Mouse (Mus musculus): ENCODE data around the gene Slc6a13. TPM values are rescaled to one million over a fixed set of nuclear protein-coding genes. Genes with fewer than 3 reads are reported as not detected.

The Slc6a13 gene
- polyA plus RNA-seq, 1 experiment from 2014 or later, result 43.3 TPM

DNA sequence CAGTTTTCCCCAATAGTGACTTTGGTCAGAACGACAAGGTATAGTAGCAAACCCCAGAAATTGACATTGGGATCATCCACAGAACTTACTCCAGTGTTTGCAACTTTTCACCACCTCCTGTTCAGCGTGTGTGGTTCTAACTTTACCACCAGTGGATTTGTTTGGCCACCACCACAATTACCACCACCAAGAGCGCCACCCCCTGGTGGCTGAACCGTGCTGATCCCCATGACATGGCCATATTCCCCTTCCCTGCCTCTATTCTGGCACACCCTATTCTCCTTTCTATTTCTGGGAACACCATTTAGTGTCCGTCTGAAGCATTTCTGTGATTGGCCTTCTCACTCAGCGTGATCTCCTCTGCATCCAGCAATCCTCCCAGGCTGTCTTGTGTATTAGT lies 19.1 kb downstream of the Slc6a13 start:
- WGBS (ENCODE audit: insufficient replicate concordance), result 48% methylated on average over 6 of the region's 6 CpGs
- Histone ChIP-seq H3K9me3 (replicated peaks; ENCODE audit: control insufficient read depth, low read length) (no peaks in the 10 kb centered on the region), H3K36me3 (ENCODE audit: control insufficient read depth, insufficient read depth) (no peaks in the 10 kb centered on the region), H3K27ac (ENCODE audit: low read length) (no peak overlapping the region), H3K27me3 (ENCODE audit: control insufficient read depth, insufficient read depth, low read depth, low read length) (no peaks in the 10 kb centered on the region), H3K4me2 (ENCODE audit: low read depth, low read length) (no peak overlapping the region), H3K4me1 (ENCODE audit: control insufficient read depth, low read depth, low read length) (no peaks in the 10 kb centered on the region), H3K4me3 (ENCODE audit: low read depth, low read length) (no peak overlapping the region), H3K9ac (ENCODE audit: low read depth, low read length) (no peak overlapping the region)
- ATAC-seq (ENCODE audit: low read depth), result no peak

- H3K4me2 ChIP-seq (ENCODE audit: low read depth, low read length), result no peak overlapping the region
- H3K9me3 ChIP-seq (replicated peaks; ENCODE audit: control insufficient read depth, low read length), result no peaks in the 10 kb centered on the region
- H3K4me3 ChIP-seq (ENCODE audit: low read depth, low read length), result no peak overlapping the region
- no peak for ATAC-seq (ENCODE audit: low read depth)
- H3K27me3 ChIP-seq (ENCODE audit: control insufficient read depth, insufficient read depth, low read depth, low read length), result no peaks in the 10 kb centered on the region
- H3K27ac ChIP-seq (ENCODE audit: low read length), result no peak overlapping the region
- no peak overlapping the region for H3K9ac ChIP-seq (ENCODE audit: low read depth, low read length)
- no peaks in the 10 kb centered on the region for H3K4me1 ChIP-seq (ENCODE audit: control insufficient read depth, low read depth, low read length)
- H3K36me3 ChIP-seq (ENCODE audit: control insufficient read depth, insufficient read depth), result no peaks in the 10 kb centered on the region
- 61% methylated on average over 9 of the region's 9 CpGs for WGBS (ENCODE audit: insufficient replicate concordance)
Measured at GRCm38 (mm10) chr6:121322381-121323110, 22.5 kb downstream of the Slc6a13 start.

DNA sequence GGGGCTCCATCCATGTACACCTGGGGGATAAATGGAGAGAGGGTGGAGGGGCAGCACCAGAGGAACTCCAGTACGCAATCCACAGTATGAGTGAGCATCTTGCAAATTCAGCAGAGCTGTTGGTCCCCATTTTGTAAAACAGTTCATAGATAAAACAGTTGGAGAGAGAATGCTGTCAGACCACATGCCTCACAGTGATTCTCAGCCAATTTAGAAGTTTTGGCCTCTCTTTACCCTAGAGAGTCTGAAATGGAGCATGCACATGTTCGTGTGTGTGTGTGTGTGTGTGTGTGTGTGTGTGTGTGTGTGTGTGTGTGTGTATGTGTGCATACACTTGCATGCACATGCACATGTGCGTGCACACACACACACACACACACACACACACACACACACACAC lies 25.3 kb downstream of the Slc6a13 start:
- no peak for ATAC-seq (ENCODE audit: low read depth)
- no peaks in the 10 kb centered on the region for H3K9me3 ChIP-seq (replicated peaks; ENCODE audit: control insufficient read depth, low read length)
- peaks cover 2% of the 10 kb centered on the region for H3K4me1 ChIP-seq (ENCODE audit: control insufficient read depth, low read depth, low read length)
- no peaks in the 10 kb centered on the region for H3K27me3 ChIP-seq (ENCODE audit: control insufficient read depth, insufficient read depth, low read depth, low read length)
- no peak overlapping the region for H3K9ac ChIP-seq (ENCODE audit: low read depth, low read length)
- H3K4me3 ChIP-seq (ENCODE audit: low read depth, low read length), result no peak overlapping the region
- H3K4me2 ChIP-seq (ENCODE audit: low read depth, low read length), result no peak overlapping the region
- WGBS (ENCODE audit: insufficient replicate concordance), result 63% methylated on average over 3 of the region's 3 CpGs
- H3K27ac ChIP-seq (ENCODE audit: low read length), result no peak overlapping the region
- H3K36me3 ChIP-seq (ENCODE audit: control insufficient read depth, insufficient read depth), result no peaks in the 10 kb centered on the region

DNA sequence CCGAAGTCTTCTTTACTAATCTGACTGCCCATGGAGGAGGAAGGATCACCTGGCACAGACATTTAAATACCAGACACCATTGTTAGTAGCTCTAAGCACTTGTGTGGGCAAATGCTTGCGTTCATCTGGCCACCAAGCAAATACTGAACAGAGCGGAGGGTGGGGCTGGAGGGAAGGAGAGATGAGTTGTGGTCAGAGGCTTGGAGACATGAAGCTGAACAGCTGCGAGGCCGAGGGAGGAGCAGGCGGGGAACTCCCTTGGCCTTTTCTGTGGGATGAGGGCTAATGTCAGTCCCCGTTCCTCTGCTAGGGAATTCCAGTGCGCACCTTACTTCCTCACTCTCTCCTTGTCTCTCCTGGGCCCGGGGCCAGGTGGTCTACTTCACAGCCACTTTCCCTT lies 25.7 kb downstream of the Slc6a13 start:
- Histone ChIP-seq H3K36me3 (ENCODE audit: control insufficient read depth, insufficient read depth) (no peaks in the 10 kb centered on the region), H3K4me2 (ENCODE audit: low read depth, low read length) (no peak overlapping the region), H3K4me3 (ENCODE audit: low read depth, low read length) (no peak overlapping the region), H3K9ac (ENCODE audit: low read depth, low read length) (no peak overlapping the region), H3K27me3 (ENCODE audit: control insufficient read depth, insufficient read depth, low read depth, low read length) (no peaks in the 10 kb centered on the region), H3K4me1 (ENCODE audit: control insufficient read depth, low read depth, low read length) (peaks cover 2% of the 10 kb centered on the region), H3K27ac (ENCODE audit: low read length) (no peak overlapping the region), H3K9me3 (replicated peaks; ENCODE audit: control insufficient read depth, low read length) (no peaks in the 10 kb centered on the region)
- ATAC-seq (ENCODE audit: low read depth), result no peak
- 40% methylated on average over 9 of the region's 9 CpGs for WGBS (ENCODE audit: insufficient replicate concordance)

DNA sequence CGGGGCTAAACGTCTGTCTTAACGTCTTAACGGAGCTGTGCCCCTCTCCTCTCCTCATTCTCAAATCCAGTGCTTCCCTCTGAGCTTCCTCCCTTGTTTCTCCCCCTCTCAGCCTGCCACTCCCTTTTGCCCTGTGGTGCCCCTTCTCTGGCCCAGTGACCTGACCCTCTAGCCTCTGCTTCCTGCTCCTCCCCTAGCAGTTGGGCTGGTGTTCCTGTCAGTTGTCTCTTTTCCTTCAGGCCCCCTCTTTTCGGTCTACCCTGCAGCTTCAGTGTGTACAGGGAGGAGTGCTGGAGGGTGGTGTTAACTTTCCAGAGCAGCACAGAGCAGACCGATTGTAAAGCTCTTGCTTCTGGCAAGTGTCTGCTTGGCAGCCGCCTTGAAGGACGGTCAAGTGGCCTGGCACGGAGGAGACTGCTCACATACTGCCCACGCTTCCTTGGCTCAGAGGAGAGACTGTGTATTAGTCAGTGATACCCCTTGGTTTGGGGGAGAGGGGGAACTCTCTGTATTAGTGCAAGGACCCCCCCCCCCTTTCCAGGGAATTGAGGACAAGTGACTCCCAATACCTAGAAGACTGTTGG lies 26.6 kb downstream of the Slc6a13 start:
- H3K27me3 ChIP-seq (ENCODE audit: control insufficient read depth, insufficient read depth, low read depth, low read length), result no peaks in the 10 kb centered on the region
- peaks cover 2% of the 10 kb centered on the region for H3K4me1 ChIP-seq (ENCODE audit: control insufficient read depth, low read depth, low read length)
- no peak for ATAC-seq (ENCODE audit: low read depth)
- 33% methylated on average over 10 of the region's 10 CpGs for WGBS (ENCODE audit: insufficient replicate concordance)
- no peak overlapping the region for H3K9ac ChIP-seq (ENCODE audit: low read depth, low read length)
- no peaks in the 10 kb centered on the region for H3K9me3 ChIP-seq (replicated peaks; ENCODE audit: control insufficient read depth, low read length)
- H3K36me3 ChIP-seq (ENCODE audit: control insufficient read depth, insufficient read depth), result no peaks in the 10 kb centered on the region
- no peak overlapping the region for H3K4me3 ChIP-seq (ENCODE audit: low read depth, low read length)
- no peak overlapping the region for H3K27ac ChIP-seq (ENCODE audit: low read length)
- no peak overlapping the region for H3K4me2 ChIP-seq (ENCODE audit: low read depth, low read length)

DNA sequence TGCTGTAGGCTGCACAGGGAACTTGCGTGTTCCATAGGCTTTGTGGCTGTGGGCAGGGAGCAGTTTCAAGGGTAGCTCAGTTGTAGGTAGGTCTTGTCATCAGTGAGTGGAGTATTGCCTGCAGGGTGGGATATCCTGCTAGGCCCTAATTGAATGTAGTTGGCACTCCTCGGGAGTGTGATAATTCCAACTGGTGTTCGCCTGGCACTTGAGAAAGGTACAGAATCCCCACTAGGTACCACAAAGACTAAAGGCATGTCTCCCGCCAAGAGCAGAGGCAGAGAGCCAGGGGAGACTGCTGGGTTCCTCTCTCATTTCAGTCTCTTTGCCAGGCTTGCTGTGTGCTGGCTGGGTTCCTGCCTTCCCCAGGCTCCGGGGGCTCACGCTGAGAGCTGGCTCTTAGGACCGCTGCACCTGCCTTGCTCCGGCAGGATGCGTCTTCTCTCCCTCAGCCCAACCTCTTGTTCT lies 28.4 kb downstream of the Slc6a13 start:
- peaks cover 2% of the 10 kb centered on the region for H3K4me1 ChIP-seq (ENCODE audit: control insufficient read depth, low read depth, low read length)
- H3K9me3 ChIP-seq (replicated peaks; ENCODE audit: control insufficient read depth, low read length), result no peaks in the 10 kb centered on the region
- ATAC-seq (ENCODE audit: low read depth), result no peak
- no peak overlapping the region for H3K9ac ChIP-seq (ENCODE audit: low read depth, low read length)
- H3K36me3 ChIP-seq (ENCODE audit: control insufficient read depth, insufficient read depth), result no peaks in the 10 kb centered on the region
- no peak overlapping the region for H3K27ac ChIP-seq (ENCODE audit: low read length)
- H3K27me3 ChIP-seq (ENCODE audit: control insufficient read depth, insufficient read depth, low read depth, low read length), result no peaks in the 10 kb centered on the region
- no peak overlapping the region for H3K4me2 ChIP-seq (ENCODE audit: low read depth, low read length)
- no peak overlapping the region for H3K4me3 ChIP-seq (ENCODE audit: low read depth, low read length)
- WGBS (ENCODE audit: insufficient replicate concordance), result 73% methylated on average over 9 of the region's 9 CpGs

DNA sequence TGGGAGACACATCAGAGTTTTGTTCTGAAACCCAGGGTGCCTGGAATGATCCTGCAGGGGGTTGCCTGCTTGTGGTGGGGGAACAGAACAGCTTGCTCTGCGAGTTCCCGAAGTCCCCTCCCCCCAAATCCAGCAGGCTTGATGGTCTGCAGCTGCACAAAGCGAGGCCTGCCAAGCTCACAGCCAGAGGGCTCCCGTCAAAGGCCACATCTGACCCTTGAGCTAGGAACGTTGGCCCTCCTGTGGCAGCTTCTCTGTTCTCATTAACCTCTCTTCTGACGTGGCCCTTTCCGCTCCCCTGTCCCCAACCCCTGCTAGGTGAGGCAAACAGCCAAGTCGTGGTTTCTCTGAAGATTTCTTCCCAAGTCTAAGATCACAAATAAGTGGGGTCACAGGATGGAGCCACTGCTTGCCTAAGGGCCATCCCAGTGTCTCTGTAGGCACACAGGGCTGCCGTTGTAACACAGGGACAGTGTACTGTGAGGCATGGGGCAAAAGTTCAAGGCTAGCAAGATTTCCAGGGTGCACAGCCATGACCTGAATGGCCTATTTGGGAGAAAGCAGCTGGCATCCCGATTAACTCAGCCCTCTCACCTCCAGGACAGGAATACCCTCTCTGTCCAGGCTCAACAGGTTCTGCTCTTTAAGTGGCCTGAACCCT lies 30.0 kb downstream of the Slc6a13 start:
- H3K27me3 ChIP-seq (ENCODE audit: control insufficient read depth, insufficient read depth, low read depth, low read length), result no peaks in the 10 kb centered on the region
- H3K36me3 ChIP-seq (ENCODE audit: control insufficient read depth, insufficient read depth), result no peaks in the 10 kb centered on the region
- H3K4me1 ChIP-seq (ENCODE audit: control insufficient read depth, low read depth, low read length), result peaks cover 2% of the 10 kb centered on the region
- 46% methylated on average over 10 of the region's 10 CpGs for WGBS (ENCODE audit: insufficient replicate concordance)
- no peak overlapping the region for H3K27ac ChIP-seq (ENCODE audit: low read length)
- no peak overlapping the region for H3K4me2 ChIP-seq (ENCODE audit: low read depth, low read length)
- no peak overlapping the region for H3K4me3 ChIP-seq (ENCODE audit: low read depth, low read length)
- peak; percentile 49; the same call in 1 of the 2 replicates for ATAC-seq (ENCODE audit: low read depth)
- H3K9me3 ChIP-seq (replicated peaks; ENCODE audit: control insufficient read depth, low read length), result no peaks in the 10 kb centered on the region
- no peak overlapping the region for H3K9ac ChIP-seq (ENCODE audit: low read depth, low read length)

GRCm38 (mm10) chr6:121335841-121336240 lies 35.8 kb downstream of the Slc6a13 start:
- Histone ChIP-seq H3K36me3 (ENCODE audit: control insufficient read depth, insufficient read depth) (no peaks in the 10 kb centered on the region), H3K9me3 (replicated peaks; ENCODE audit: control insufficient read depth, low read length) (no peaks in the 10 kb centered on the region), H3K27ac (ENCODE audit: low read length) (no peak overlapping the region), H3K27me3 (ENCODE audit: control insufficient read depth, insufficient read depth, low read depth, low read length) (no peaks in the 10 kb centered on the region), H3K4me3 (ENCODE audit: low read depth, low read length) (no peak overlapping the region), H3K4me2 (ENCODE audit: low read depth, low read length) (no peak overlapping the region), H3K9ac (ENCODE audit: low read depth, low read length) (no peak overlapping the region), H3K4me1 (ENCODE audit: control insufficient read depth, low read depth, low read length) (peaks cover 23% of the 10 kb centered on the region)
- ATAC-seq (ENCODE audit: low read depth), result no peak
- WGBS (ENCODE audit: insufficient replicate concordance), result 69% methylated on average over 9 of the region's 9 CpGs

- H3K4me1 ChIP-seq (ENCODE audit: control insufficient read depth, low read depth, low read length), result peaks cover 23% of the 10 kb centered on the region
- 12% methylated on average over 8 of the region's 8 CpGs for WGBS (ENCODE audit: insufficient replicate concordance)
- no peaks in the 10 kb centered on the region for H3K27me3 ChIP-seq (ENCODE audit: control insufficient read depth, insufficient read depth, low read depth, low read length)
- no peaks in the 10 kb centered on the region for H3K9me3 ChIP-seq (replicated peaks; ENCODE audit: control insufficient read depth, low read length)
- peak; percentile 89 for ATAC-seq (ENCODE audit: low read depth)
- H3K27ac ChIP-seq (ENCODE audit: low read length), result peak overlapping the region; percentile 51
- peak overlapping the region; percentile 59 for H3K4me2 ChIP-seq (ENCODE audit: low read depth, low read length)
- H3K36me3 ChIP-seq (ENCODE audit: control insufficient read depth, insufficient read depth), result no peaks in the 10 kb centered on the region
- peak overlapping the region; percentile 38 for H3K9ac ChIP-seq (ENCODE audit: low read depth, low read length)
- H3K4me3 ChIP-seq (ENCODE audit: low read depth, low read length), result peak overlapping the region; percentile 50
Measured at GRCm38 (mm10) chr6:121336558-121336957, 36.5 kb downstream of the Slc6a13 start.
